Mouse (Mus musculus) layer of hippocampus, adult 9-10 months (tissue): ENCODE data around the gene Gm17364.
"Not testable (repeated sequence)": the region's sequence is repeated elsewhere in the genome, so short reads cannot be mapped to it uniquely, and the experiment has no call there.

ENCODE experiments used
- DNase-seq: peaks from one replicate; pipeline ENCODE4 v3.0.0; 2022; ENCODE audit warnings: low spot score

Gene Gm17364

DNA sequence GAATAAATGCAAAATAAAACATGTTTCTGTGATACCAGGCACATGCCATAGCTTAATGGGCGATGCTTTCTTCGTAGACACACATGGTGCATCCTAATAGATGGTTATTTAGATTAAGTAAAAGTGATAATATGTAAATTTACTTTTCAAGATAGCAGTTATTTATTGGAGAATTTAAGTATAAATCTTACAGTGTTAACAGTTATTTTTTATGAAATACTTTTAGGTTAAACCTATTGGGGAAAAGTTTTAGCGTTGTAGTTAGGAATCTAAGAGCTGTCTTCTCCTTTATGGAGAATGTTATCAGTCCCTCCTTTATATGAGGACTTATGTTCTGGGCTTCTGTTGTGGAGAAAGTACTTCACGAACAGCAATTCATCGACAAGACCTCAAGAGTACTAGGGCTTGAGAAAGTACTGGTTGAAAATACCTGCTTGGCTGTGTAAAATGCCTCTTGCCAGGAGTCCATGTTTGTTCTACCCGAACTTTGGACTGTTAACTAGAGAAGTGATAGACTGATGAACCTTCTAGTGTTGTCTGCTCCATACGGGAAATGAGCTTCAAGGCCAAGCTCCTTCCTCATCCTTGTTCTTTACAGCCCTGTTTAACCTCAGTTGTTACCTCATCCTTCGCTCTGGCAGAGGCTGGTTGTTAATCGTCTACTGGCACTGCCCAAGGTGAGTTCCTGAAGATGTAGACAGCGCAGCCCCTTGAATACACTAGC, at the start of gene Gm17364:
Gene Gm17364, minus strand, starts transcription at position 51 of the 724 bp plus-strand sequence.
- no peak for DNase-seq

DNA sequence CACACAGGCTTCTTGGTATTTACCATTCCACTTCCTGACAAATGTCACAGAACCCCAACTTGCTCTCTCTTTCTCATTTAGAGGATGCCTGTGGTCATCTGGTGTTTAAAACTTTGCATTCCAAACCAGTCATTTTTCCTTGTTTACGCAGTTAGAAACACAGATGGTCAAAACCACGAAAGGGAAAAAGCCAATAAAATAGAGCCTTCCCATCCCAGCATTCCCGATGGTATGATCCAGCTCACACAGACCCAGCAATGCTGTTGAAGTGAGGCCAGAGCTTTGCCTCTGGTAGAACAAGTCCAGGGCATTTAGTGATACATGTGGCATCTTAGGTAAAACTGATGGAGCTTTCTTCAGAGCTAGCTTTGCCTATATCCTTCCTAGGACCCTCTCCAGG, 47.7 kb upstream of the Gm17364 start:
- DNase-seq = no peak

DNA sequence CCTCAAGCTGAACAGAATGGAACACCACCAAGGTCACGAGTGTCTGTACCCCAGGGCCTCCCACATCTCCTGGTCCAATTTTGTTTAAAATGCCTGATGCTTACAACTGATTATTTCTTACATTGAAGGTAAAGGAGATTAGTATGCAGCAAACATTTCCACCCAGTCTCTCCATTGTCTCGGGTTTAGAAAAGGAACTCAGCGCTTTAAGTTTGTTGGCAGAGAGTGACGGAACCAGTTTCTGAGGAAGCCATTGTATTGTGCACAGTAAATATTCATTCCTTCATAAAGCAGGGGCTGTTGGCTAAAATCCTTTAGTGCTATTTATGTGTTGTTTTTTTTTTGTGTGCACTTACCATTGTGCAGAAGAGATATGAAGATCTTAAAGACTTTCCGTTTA, 47.0 kb upstream of the Gm17364 start:
- no peak for DNase-seq

DNA sequence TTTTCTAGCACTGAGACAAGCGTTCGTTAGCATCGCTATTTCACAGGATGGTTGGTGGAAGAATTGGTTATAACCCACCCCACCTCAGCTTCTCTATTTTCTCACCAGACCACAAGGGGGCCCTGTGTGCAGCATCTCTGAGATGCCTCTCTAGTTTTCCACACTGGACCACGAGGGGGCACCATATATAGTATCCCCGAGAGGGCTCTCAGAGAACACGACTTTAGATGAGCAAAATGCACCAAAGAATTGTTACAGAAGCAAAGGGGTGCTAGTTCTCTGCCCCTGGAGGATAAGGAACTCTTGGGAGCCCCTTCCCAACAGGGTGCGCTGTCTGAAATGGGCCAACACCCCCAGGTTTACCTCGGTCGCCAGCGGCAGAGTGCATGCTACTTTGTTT, 28.9 kb upstream of the Gm17364 start:
- DNase-seq = peak; percentile 74

DNA sequence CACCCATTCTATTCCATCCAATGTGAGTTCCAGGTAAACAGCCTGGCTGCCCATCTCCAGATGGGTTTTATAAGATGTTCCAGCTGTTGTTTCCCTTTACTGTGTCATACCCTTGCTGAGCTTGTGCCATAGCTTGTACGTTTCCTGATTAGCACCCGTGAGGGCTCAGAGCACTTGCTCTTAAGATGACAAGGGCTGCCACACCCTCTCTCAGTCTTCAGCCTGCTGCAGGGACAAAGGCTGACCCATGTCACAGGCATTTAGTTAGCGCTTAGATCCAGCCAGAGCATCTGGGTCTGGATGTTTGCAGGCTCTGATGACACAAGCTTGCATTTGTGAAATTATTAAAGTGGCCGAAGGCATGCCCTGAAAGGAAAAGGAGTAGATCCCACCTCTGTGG, 26.3 kb upstream of the Gm17364 start:
- DNase-seq = no peak

DNA sequence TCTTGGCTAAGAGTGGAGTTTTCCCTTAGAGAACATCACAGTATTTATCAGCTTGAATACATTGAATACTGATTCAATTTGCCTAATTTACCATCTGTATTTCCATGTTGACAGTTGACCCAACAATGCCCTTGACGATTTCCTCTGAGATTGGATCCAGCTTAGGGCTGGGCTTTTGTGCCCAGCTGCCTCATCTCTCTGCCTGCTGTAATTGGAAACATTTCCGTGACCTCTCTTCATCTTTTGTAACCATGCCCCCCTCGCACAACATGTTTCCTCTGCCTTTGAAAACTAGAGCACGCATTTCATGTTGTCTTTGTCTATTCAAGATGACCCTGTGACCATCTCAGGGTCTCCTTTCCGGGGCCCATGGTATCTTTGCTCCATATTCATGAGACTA, 25.2 kb upstream of the Gm17364 start:
- DNase-seq = no peak

DNA sequence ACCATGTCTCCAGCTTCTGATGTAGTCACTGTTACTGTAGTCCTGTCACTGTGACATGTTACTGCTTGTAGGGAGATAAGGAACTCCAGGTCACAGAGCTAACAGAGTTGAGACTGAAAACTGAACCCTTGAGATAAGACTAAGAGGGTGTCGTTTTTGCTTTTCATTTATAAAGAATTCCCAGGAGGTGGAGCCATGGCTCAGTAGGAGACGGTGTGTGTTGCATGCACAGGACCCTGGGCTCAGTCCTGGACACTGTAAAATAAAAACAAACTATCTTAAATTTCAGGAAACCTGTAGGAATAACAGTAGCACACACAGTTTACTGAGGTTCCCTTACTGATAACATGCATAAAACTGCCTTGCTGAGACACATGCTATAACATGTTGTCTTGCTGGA, 24.8 kb upstream of the Gm17364 start:
- DNase-seq = no peak

DNA sequence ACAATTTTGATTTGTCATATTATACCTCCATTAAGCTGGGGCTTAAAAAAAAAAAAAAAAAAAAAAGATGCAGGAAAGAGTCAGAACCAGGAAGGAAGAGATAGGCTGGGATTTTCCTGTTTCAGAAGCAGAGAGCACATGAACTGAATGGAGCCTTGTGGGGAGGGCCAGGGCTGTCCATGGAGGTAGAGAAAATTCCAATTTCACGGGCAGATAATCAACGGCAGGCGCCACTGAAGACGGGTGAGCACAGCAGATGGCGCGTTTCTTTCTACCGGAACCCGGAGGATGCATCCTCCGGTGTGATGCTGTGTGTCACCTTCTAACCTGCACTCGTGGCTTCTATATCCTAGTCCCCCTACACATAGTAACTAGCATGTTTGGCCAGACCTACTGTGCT, 22.6 kb upstream of the Gm17364 start:
- DNase-seq = no peak

DNA sequence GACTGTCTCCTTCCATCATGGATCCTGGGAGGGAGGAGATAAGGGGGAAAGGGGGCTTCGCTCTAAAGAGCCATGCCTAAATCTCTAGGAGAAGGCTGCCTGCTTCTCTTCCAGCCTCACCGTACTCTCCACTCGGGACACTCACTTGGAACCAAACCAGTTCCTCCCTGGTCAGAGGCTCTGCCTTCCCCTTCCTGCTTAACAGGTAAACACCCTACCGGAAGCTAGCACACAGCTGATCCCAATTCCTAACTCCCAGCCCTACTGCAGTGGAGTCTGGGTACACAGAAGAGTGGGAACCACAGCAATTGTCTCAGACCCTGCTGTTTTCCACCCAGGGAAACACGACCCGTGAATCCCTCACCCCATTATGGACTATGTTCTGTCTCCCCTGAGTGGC, 22.1 kb upstream of the Gm17364 start:
- DNase-seq = no peak

DNA sequence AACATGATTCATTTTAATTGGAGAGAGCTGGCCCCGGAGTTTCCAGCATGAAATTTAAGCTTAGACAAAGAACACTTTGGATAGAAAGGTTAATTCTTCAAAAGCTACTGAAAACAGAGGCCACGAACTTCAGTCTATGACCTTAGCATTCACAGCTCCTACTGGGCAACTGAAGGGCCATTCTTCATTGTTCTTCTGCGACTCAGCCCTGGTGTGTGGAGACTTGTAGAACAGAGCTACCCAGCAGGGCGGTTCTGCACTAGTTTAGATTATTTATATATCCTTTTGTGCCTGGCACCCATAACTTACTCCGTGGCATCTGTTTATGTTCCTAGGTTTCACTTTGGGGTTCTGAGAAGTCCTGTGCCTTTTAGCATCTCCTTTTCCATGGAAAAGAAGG, 19.8 kb upstream of the Gm17364 start:
- no peak for DNase-seq

DNA sequence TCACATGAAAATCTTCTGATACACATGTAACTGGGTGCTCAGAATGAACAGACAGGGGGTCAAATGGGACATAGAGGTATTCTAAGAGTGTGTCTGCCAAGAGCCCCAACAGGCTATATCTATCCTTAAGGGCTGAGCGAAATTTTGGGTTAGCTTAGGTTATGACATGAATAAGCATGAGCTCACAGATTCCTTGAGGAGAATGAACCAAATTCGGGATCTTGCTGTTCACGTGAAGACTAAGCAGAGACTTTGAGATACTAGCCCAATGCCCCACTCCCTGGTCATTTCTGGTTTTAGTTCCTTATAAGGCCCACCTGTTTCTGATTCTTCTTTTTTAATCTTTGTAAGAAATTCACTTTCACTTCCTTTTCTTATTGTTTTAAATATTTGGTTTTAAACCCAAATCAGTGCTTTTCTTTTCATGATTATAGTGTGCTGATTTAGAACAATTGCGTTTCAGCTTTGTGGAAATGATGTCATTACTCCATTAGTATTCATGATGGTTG, 17.7 kb upstream of the Gm17364 start:
- no peak for DNase-seq

DNA sequence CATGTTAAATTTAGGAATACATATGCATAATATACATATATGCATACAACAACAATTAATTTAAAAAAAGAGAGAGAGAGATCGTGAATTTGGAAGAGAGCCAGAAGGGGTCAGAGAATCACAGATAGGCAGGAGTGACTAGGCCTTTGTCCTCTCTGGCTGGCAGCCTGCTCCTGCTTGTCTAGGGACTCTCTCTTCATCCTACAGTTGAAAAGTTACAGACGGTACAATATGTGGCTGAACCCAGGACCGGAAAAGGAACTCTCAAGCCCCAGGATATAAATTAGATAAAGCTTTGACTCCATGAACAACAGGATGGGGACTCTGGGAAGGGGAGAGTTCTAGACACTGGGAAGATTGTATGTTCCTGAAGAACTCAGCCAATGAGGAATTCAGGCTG, 12.5 kb upstream of the Gm17364 start:
- DNase-seq = no peak

DNA sequence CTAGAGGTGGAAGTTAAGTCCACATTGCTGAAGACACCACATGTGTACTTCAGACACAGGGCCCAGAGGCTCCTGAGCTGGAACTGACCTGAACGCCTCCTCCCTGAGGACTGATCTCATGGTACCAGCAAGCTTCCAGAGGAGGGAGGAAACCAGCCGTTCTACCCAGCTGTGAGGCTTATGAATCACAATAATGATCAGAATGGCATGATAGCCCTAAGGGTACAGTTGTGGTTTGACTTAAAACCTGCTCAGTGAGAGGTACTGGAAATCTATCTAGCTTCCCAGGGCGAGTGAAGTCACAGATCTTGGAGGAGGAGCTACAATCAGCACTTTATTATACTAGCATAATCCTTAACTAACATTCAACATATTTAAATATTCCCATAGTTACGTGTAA, 11.7 kb upstream of the Gm17364 start:
- DNase-seq = no peak

DNA sequence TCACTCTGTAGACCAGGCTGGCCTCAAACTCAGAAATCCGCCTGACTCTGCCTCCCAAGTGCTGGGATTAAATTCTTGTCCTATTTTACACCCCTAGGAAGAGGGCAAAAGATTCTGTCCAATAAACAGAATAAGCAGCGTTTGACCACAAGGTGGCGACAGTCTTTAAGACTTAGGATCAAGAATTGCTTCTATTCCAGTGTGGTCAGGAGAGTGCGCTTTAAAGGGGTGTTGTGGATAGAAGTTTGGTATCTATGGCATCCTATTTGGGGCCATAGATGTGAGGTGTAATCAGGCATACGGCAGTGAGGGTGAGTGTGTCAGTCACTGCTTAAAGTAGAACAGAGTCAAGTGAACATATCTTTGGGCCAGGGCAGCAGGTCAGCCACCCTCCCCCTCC, 9.5 kb upstream of the Gm17364 start:
- DNase-seq = peak; percentile 78

DNA sequence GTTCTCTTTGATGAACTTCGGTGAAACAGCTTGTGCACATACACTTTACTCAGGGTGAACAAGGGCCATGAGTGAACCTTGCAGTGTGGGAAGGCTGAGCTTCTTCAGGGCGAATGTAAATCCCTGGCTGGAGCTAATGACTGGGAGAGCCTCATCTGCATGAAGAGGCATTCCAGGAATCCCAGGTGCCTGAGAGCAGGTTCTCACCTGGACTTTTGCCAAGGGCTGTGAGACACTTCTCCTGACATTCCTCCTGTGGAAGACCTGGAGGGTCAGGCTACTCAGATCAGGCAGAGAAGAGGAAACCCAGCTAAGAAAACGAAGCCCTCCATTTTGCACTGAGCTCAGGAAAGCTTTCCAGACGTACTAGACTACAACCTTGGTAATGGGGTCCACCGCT, 6.9 kb upstream of the Gm17364 start:
- DNase-seq = no peak

DNA sequence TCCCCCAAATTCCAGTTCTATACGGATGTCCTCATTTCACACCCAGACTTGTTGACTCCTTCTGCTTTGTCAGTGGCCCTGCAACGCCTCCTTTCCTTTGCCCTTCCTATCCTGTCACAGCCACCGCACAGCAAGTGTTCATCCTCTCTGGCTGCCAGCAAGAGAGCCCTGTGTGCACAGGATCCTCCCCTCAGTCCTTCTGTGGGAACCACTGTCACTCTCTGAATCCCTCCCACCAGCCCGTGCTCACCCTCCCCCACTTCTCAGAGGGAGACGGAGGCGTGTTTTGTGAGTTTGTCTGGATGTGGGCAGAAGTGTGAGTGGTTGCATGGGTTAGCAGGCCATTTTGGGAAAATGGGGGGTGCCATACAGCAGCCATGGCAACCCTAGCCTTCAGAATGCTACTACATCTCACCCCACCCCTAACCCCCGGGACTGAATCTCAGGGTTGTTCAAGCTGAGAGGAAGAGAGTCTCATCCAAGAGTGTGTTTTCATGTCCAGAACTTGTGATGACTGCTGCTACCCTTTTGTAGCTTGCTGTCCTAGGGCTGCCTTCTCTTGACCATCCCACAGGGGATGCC, 5.9 kb downstream of the Gm17364 start:
- no peak for DNase-seq

DNA sequence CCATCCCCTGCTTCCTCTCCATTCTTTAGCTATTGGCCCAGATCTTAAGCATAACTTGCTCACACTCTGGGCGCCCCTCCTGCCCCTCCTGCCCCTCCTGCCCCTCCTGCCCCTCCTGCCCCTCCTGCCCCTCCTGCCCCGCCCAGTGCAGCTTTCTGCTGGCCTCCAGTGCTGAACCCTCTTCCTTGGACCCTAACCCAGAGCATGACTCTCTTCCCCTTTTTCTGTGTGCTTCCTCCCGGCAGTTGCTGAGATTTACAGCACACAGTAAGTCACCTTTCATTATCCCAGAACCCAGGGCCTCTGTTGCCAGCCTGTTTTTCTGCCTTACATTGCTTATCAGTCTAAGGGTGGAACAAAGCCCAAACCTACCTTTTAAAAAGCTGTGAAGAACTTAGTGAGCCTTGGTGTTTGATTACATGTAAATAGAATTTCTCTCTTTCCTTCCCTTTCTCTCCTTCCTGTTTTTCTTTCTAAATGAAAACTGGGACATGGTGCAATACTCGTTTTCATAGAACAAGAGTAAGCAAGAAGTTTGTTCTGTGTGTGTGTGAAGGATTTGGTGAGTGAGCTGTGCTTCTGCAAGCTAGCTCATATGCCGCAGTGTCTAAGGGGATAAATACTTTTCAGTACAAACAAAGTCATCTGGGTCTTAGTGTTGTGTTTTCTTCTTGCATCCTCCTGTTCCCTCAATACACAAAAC, 10.3 kb downstream of the Gm17364 start:
- no peak for DNase-seq

DNA sequence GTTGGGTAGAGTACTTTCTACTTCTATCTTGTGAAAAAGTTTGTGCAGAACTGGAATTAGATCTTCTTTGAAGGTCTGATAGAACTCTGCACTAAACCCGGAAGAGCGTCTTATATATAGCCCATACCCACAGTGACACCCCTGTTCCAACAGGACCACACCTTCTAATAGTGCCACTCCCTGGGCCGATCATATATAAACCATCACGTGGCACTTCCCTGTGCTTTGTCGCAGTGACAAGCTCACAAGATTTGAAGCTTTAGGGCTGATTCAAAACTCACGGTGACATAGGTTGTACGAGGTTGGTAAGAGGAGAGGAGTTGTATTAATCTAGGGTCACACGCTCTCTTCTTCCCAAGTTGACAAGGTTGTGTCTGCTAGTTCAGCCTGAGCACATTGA, 12.2 kb downstream of the Gm17364 start:
- not testable (repeated sequence) for DNase-seq

DNA sequence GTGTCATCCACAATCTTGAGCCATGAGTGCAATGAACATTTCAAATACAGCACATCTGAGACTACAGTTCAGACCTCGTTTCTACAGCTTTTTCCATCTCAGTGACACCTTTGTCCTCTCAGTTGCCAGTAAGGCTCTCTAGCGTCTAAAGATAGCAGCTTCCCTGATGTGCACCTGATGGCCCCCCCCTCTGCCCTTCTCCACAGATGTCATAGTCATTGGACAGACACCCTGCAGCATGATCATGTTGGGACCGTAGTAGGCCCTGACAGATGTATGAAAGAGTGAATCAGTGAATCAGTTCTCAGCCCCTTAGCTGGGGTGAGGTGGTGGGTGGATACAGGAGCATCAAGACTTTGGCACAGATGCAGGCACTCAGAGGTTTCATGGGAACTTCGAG, 15.9 kb downstream of the Gm17364 start:
- no peak for DNase-seq

DNA sequence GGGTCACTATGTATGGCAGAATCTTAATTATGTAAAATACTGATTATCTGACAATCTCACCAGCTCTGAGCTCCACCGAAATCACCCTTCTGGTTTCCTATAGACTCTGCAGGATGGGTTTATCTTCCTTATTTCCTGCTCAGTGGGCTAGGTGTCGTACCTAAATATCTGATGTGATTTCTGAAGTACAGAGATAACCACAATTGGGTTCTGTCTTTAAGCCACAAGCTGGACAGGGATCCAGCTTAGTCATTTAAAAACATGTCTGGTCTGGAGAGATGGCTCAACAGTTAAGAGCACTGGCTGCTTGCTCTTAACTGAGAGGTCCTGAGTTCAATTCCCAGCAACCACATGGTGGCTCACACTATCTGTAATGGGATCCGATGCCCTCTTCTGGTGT, 16.8 kb downstream of the Gm17364 start:
- DNase-seq = no peak

DNA sequence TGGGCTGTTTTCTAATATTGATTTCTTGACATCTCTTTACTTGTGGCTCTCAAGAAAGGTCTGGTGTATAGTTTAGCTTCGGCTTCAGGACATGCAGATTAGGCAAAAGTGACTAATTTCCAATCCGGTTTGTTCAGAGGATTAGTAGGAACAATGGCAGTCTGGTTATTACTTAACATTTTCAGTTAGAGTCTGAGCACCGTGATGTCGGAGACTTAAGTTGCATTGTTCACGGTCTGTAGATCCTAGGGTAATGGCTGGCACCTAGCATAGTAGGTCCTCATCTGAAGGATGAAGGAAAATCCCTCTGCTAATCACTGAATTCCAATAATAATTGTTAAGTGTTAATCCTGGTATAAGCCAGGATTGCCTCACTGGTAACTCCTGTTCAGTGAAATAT, 17.7 kb downstream of the Gm17364 start:
- DNase-seq = no peak

DNA sequence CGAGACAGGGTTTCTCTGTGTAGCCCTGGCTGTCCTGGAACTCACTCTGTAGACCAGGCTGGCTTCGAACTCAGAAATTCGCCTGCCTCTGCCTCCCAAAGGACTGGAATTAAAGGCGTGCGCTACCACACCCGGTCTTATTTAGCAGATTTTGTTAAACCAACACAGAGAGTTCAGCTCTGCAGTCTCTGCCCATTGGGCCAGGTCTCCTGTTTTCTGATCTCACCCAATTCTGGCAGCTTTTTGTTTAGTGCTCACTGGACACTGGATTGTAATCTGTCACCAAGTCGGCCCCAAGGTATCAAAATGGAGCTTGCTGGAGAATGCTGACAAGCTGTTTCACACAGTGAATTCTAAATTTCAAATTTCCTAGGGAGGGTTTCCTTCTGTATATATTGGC, 21.0 kb downstream of the Gm17364 start:
- DNase-seq = no peak

DNA sequence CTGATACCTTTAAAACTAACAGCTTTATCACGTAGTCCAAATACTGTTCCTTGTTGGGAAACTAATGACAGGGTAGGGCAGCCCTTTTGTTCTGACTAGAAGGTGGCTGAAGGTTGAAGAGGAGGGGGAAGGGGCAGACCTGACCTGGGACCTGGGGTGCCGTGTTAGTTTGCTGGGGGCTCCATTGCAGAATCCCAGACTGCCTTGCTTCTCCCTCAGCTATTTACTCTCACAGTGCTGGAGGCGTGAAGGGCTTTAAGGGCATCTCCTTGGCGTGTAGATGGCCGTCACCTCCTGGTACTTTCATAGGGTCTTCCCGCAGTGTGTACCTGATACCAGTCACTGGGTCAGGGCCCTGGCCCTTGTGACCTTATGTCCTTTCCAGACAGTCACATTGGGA, 21.6 kb downstream of the Gm17364 start:
- no peak for DNase-seq
